Mouse (Mus musculus) stomach, postnatal 0 days (tissue): ENCODE results near the gene Olfr884. TPM values are rescaled to one million over a fixed set of nuclear protein-coding genes. Genes with fewer than 3 reads are reported as not detected.

Experiments
- ATAC-seq: fragments of 200-750 bp; cut with Nextera tagmentation; 2 replicates; pipeline ENCODE4 v1.8.0; 2017; ENCODE audit not compliant: low FRiP score, low TSS enrichment
- DNase-seq: peaks from one replicate; pipeline ENCODE4 v3.0.0-alpha.2; 2016; ENCODE audit warnings: low spot score
- H3K27ac ChIP-seq: fragments of 300-500 bp; sonication (generic); replicated peaks from 2 replicates; pipeline ENCODE4 v1.5.1; 2014; ENCODE audit warnings: mild to moderate bottlenecking, control low read depth
- H3K27me3 ChIP-seq: fragments of 300-500 bp; sonication (generic); 2 replicates; pipeline ENCODE4 v1.6.1; 2014; ENCODE audit warnings: low read length; ENCODE audit not compliant: control insufficient read depth, insufficient read depth
- H3K36me3 ChIP-seq: fragments of 300-500 bp; sonication (generic); 2 replicates; pipeline ENCODE4 v1.6.1; 2014; ENCODE audit warnings: low read length, mixed read lengths; ENCODE audit not compliant: control insufficient read depth, insufficient read depth
- H3K4me1 ChIP-seq: fragments of 300-500 bp; sonication (generic); replicated peaks from 2 replicates; pipeline ENCODE4 v1.6.1; 2014; ENCODE audit warnings: antibody characterized with exemption; ENCODE audit not compliant: control insufficient read depth, insufficient read depth
- H3K4me2 ChIP-seq: fragments of 300-500 bp; sonication (generic); replicated peaks from 2 replicates; pipeline ENCODE4 v1.6.1; 2014; ENCODE audit warnings: low read depth, mild to moderate bottlenecking, control low read depth, moderate library complexity
- H3K4me3 ChIP-seq: fragments of 300-500 bp; sonication (generic); 2 replicates; pipeline ENCODE4 v1.5.1; 2014; ENCODE audit warnings: low read depth, low read length, control low read depth
- H3K9ac ChIP-seq: fragments of 300-500 bp; sonication (generic); 2 replicates; pipeline ENCODE4 v1.6.1; 2014; ENCODE audit warnings: mild to moderate bottlenecking, low read length, control low read depth, mixed read lengths
- H3K9me3 ChIP-seq: fragments of 300-500 bp; sonication (generic); 2 replicates; pipeline ENCODE4 v1.6.1; 2016; ENCODE audit warnings: low read length; ENCODE audit not compliant: control insufficient read depth
- CTCF ChIP-seq: IDR thresholded peaks from 2 replicates; pipeline ENCODE4 v1.5.1; 2016; ENCODE audit warnings: antibody characterized with exemption, low read depth, mild to moderate bottlenecking, moderate library complexity
- EP300 ChIP-seq: optimal IDR thresholded peaks from 2 replicates; pipeline ENCODE3; 2016; ENCODE audit warnings: antibody characterized with exemption
- WGBS: fragments of 180-500 bp; shearing (Covaris S2); extraction: QIAGEN DNeasy Blood & Tissue Kit; methylation state at CpG from one replicate; pipeline ENCODE4 v1.1.7; 2014; 5-methylcytosine and 5-hydroxymethylcytosine counted together
- polyA plus RNA-seq: library from polyadenylated mRNA; unstranded; fragments of >200 nt; fragmentation: Nextera tagmentation; extraction: Ambion mirVana; gene quantifications from 2 replicates; pipeline ENCODE4 v1.2.1, GENCODE M21; 2015

Gene Olfr884
- not detected in 2 replicates for polyA plus RNA-seq

DNA sequence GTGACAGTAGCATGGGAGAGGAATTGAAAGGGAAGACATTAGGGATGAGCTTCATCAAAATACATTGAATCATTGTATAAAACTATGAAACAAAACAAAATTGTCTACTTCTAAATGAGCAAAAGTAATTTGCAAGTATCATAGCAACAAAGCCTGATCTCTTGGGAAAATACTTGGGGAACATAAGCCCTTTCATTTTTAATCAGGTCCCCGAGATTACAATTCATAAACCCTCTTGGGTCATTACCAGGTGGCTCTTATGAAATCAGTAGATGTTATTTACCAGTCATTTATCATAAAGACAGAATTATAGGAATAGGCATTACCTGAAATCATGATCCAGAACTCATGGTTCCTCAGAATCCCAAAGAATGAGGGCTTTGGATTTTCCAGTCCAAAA lies at the start of gene Olfr884:
Gene Olfr884, plus strand, starts transcription at position 301 of the 400 bp plus-strand sequence.
- H3K9me3 ChIP-seq = no peaks in the 10 kb centered on the region
- no peak for TF ChIP-seq EP300
- no peak for TF ChIP-seq CTCF
- no peaks in the 10 kb centered on the region for H3K27me3 ChIP-seq
- no peaks in the 10 kb centered on the region for H3K4me1 ChIP-seq
- ATAC-seq = no peak
- 60% methylated on average over 1 of the region's 1 CpGs for WGBS
- H3K9ac ChIP-seq = no peak within 1 kb of the TSS
- no peaks in the 10 kb centered on the region for H3K36me3 ChIP-seq
- H3K27ac ChIP-seq = no peak within 1 kb of the TSS
- H3K4me2 ChIP-seq = no peak within 1 kb of the TSS
- DNase-seq = no peak
- no peak within 1 kb of the TSS for H3K4me3 ChIP-seq

DNA sequence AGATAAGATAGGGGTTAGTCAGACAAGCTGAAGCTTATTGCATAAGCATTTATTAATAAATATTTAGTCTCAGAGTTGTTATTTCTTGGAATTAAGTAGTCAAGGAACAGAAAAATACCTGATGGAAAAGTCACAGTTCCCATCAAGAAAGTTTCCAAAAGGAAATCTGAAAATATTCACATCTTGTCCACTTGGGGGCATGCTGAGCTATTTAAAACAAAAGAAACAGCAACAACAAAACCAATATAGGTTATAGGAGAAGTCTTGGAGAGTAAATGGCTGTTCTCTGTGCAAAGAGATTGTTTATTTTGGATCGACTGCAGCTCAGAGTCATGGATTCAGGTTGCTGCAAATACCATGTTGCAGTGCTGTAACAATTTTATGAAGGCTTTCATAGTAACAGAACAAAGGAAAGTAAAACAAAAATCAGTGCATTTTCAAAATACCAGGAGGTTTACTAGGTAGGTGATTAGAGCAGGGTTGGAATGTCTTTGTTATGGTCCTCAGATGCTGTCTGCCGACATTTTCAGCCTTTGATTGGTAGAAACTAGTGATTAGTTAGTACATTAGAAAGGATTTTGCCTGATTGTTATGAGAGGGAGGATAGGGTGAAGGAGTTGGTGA lies 47.7 kb upstream of the Olfr884 start:
- TF ChIP-seq CTCF (peak; percentile 56), EP300 (no peak)
- DNase-seq (no peak), ATAC-seq (no peak)
- no peaks in the 10 kb centered on the region for H3K36me3 ChIP-seq
- no peak overlapping the region for H3K4me3 ChIP-seq
- no peak overlapping the region for H3K9ac ChIP-seq
- no peaks in the 10 kb centered on the region for H3K27me3 ChIP-seq
- 21% methylated on average over 2 of the region's 2 CpGs for WGBS
- no peak overlapping the region for H3K4me2 ChIP-seq
- no peaks in the 10 kb centered on the region for H3K9me3 ChIP-seq
- H3K4me1 ChIP-seq = no peaks in the 10 kb centered on the region
- no peak overlapping the region for H3K27ac ChIP-seq

GRCm38 (mm10) chr9:38000021-38000420 lies 46.3 kb upstream of the Olfr884 start:
- no peaks in the 10 kb centered on the region for H3K36me3 ChIP-seq
- WGBS = 30% methylated on average over 1 of the region's 1 CpGs
- H3K4me2 ChIP-seq = no peak overlapping the region
- no peak for DNase-seq
- no peak overlapping the region for H3K9ac ChIP-seq
- H3K4me1 ChIP-seq = no peaks in the 10 kb centered on the region
- ATAC-seq = no peak
- H3K4me3 ChIP-seq = no peak overlapping the region
- H3K27me3 ChIP-seq = no peaks in the 10 kb centered on the region
- TF ChIP-seq CTCF (no peak), EP300 (no peak)
- no peaks in the 10 kb centered on the region for H3K9me3 ChIP-seq
- no peak overlapping the region for H3K27ac ChIP-seq

DNA sequence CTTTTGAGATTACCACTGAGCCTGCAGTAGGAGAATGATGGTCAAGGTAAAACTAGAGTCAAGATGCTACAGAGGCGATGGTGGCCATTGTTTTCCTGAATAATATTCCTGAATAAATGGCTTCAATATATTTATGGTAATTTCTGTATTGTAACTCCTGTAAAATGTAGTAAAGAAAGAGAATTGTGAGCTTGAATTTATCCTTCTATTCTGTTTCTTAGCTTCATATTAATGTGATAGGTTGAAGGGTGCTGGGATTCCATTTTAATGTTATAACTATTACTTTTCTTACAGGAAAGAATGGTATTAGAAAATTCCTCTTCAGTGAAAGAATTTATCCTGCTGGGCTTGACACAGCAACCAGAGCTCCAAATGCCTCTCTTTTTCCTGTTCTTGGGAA lies 20.8 kb upstream of the Olfr884 start, which contains the start of gene Olfr883:
Gene Olfr883, plus strand, starts transcription at position 301 of the 400 bp plus-strand sequence.
- 76% methylated on average over 1 of the region's 1 CpGs for WGBS
- no peak for TF ChIP-seq CTCF
- no peak for TF ChIP-seq EP300
- Histone ChIP-seq H3K9me3 (no peaks in the 10 kb centered on the region), H3K9ac (no peak within 1 kb of the TSS), H3K27me3 (no peaks in the 10 kb centered on the region), H3K4me3 (no peak within 1 kb of the TSS), H3K36me3 (no peaks in the 10 kb centered on the region), H3K27ac (no peak within 1 kb of the TSS), H3K4me2 (no peak within 1 kb of the TSS), H3K4me1 (no peaks in the 10 kb centered on the region)
- ATAC-seq (no peak), DNase-seq (no peak)

DNA sequence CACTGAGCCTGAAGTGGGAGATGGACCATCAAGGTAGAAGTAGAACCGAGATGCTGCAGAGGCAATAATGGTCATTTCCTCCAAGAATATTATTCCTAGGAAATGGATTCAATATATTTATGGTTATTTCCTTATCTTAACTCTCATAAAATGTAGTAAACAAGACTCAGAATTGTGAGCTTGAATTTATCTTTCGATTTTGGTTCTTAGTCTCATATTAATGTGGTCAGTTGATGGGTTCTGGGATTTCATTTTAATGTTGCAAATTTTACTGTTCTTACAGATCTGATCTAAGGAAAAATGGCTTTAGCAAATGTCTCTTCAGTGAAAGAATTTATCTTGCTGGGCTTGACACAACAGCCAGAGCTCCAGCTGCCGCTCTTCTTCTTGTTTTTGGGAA lies 14.7 kb downstream of the Olfr884 start, which contains the start of gene Olfr885:
Gene Olfr885, plus strand, starts transcription at position 301 of the 400 bp plus-strand sequence.
- Histone ChIP-seq H3K27me3 (no peaks in the 10 kb centered on the region), H3K27ac (no peak within 1 kb of the TSS), H3K4me2 (no peak within 1 kb of the TSS), H3K4me3 (no peak within 1 kb of the TSS), H3K9ac (no peak within 1 kb of the TSS), H3K9me3 (no peaks in the 10 kb centered on the region), H3K4me1 (no peaks in the 10 kb centered on the region), H3K36me3 (no peaks in the 10 kb centered on the region)
- TF ChIP-seq CTCF (no peak), EP300 (no peak)
- 85% methylated on average over 3 of the region's 3 CpGs for WGBS
- no peak for DNase-seq
- ATAC-seq = no peak

DNA sequence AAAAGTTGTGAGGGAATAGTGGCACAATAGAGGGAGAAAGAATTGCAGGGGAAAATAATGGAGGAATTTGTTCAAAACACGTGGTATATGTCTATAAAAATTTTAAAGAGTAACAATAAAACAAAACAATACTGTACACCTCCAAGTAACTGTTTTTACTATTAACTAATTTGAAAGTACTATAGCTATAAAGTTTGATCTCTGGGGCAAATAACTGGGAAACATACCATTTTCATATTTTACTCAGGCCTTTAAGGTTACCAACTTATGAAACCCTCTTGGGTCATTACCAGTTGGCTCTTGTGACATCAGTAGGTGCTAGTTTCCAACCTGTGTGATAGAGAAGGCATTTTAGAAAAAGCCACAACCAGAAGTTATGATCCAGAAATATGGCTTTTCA lies 37.4 kb downstream of the Olfr884 start, which contains the start of gene Olfr887:
Gene Olfr887, plus strand, starts transcription at position 301 of the 400 bp plus-strand sequence.
- H3K9me3 ChIP-seq = no peaks in the 10 kb centered on the region
- H3K36me3 ChIP-seq = no peaks in the 10 kb centered on the region
- ATAC-seq = no peak
- no peak within 1 kb of the TSS for H3K4me2 ChIP-seq
- H3K9ac ChIP-seq = no peak within 1 kb of the TSS
- 75% methylated on average over 1 of the region's 1 CpGs for WGBS
- no peak for TF ChIP-seq CTCF
- TF ChIP-seq EP300 = no peak
- H3K4me3 ChIP-seq = no peak within 1 kb of the TSS
- H3K4me1 ChIP-seq = no peaks in the 10 kb centered on the region
- H3K27ac ChIP-seq = no peak within 1 kb of the TSS
- no peaks in the 10 kb centered on the region for H3K27me3 ChIP-seq
- no peak for DNase-seq

Other genes with a start within 250 kb of the Olfr884 start
- gene Olfr876, start 243.5 kb upstream of the Olfr884 start, polyA plus RNA-seq = not detected in 2 replicates
- gene Olfr877, start 192.3 kb upstream of the Olfr884 start, polyA plus RNA-seq = 0.04 TPM in 1 of 2 replicates, not detected in the other
- 0.01 TPM in 1 of 2 replicates, not detected in the other for gene Olfr145, start 149.8 kb upstream of the Olfr884 start, polyA plus RNA-seq
- gene Olfr878, start 128.7 kb upstream of the Olfr884 start, polyA plus RNA-seq = not detected in 2 replicates
- not detected in 2 replicates for gene Olfr881, start 54.7 kb upstream of the Olfr884 start, polyA plus RNA-seq
- not detected in 2 replicates for gene Olfr883, start 20.7 kb upstream of the Olfr884 start, polyA plus RNA-seq
- not detected in 2 replicates for gene Olfr885, start 14.8 kb downstream of the Olfr884 start, polyA plus RNA-seq
- not detected in 2 replicates for gene Olfr887, start 37.5 kb downstream of the Olfr884 start, polyA plus RNA-seq
- not detected in 2 replicates for gene Olfr888, start 61.6 kb downstream of the Olfr884 start, polyA plus RNA-seq
- 0.02 and 0.05 TPM in 2 replicates for gene Olfr889, start 68.6 kb downstream of the Olfr884 start, polyA plus RNA-seq
- gene Olfr890, start 96.0 kb downstream of the Olfr884 start, polyA plus RNA-seq = 0.04 and 0.06 TPM in 2 replicates
- gene Olfr891, start 134.3 kb downstream of the Olfr884 start, polyA plus RNA-seq = not detected in 2 replicates
- 0.06 and 0.11 TPM in 2 replicates for gene Olfr893, start 161.8 kb downstream of the Olfr884 start, polyA plus RNA-seq
- gene Olfr894, start 171.5 kb downstream of the Olfr884 start, polyA plus RNA-seq = not detected in 2 replicates
- gene Olfr143, start 206.2 kb downstream of the Olfr884 start, polyA plus RNA-seq = not detected in 2 replicates
- not detected in 2 replicates for gene Olfr895, start 221.3 kb downstream of the Olfr884 start, polyA plus RNA-seq
- not detected in 2 replicates for gene Olfr896-ps1, start 244.6 kb downstream of the Olfr884 start, polyA plus RNA-seq